Mouse (Mus musculus) megakaryocyte, embryonic 14.5 days (primary cell): ENCODE measurements around the gene Itih2.

ENCODE experiments used
- FLI1 ChIP-seq: IDR thresholded peaks from 2 replicates; pipeline ENCODE4 v1.6.1; 2012; ENCODE audit warnings: low read length, inconsistent platforms, mixed read lengths
- GATA1 ChIP-seq: IDR thresholded peaks from 3 replicates; pipeline ENCODE4 v1.6.1; 2012; ENCODE audit warnings: mixed read lengths, low read length, inconsistent platforms, borderline replicate concordance

- no peak for TF ChIP-seq GATA1
- TF ChIP-seq FLI1 = no peak
These were observed 83.3 kb downstream of the Itih2 start for GRCm38 (mm10) chr2:10047758-10048436.
